Mouse (Mus musculus) spleen, postnatal 14 days (tissue): Measurements from ENCODE around the gene Pdpn.

Experiments used
- DNase-seq, 2 experiments: peaks; one replicate each; pipeline ENCODE4 v3.0.0; 2021 to 2022; ENCODE audit warnings: low spot score in 2 of 2

Gene Pdpn

DNA sequence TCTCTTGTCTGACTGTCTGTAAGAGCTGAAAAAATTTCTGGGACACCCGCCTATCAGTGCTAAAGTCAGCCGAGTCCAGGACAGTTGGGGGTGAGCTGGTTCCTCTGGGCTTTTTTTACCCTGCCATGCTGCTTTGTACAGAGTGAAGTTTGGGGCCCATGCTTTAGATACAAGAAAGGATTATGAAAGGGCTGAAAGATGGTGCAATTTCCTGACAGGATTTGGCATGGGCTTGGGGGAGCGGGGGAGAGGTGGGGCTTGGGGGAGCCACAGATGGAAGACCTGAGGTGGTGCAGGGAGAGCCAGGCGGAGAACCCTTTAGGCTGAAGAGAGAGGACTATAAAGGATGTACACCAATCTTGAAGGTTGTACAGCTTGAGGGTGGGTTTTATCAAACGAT is 60.2 kb downstream of the Pdpn start:
- DNase-seq = no peak

DNA sequence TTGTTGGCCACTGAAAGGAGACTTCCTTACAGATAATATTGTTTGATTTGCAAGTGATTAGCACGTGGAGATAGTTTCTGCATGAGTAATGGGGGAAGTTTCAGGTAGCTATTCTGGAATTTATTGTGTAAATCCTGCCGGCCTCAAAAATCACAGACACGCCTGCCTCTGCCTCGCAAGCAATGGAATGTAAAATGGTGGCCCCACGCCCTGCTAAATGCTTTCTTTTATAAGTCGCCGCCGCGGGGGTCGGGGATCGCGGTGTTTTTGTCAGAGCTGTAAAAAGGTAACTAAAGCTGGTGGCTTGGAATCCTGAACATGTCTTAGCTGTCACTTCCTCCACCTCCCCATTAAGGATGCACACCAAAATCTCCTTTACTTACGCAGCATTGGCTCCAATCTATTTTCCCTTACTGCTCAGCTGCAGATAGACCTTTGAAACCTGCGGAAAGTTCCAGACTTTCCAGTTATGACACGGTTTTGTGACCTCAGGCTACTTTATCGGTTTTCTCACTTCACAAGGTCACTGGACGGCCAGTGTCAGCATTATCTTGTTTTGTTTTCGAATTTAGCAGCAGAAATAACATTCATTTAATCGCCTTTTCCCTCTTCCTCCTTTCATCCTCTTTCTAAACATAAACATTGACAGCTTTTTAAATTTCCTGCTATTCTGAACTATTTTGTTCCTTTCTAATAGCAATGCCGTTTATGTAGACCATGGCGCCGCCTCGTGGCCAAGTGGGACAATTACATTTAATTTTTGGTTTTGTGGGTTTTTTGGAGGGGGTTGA is 60.9 kb downstream of the Pdpn start:
- peak in 1 of 2 experiments; percentile 43 for DNase-seq

DNA sequence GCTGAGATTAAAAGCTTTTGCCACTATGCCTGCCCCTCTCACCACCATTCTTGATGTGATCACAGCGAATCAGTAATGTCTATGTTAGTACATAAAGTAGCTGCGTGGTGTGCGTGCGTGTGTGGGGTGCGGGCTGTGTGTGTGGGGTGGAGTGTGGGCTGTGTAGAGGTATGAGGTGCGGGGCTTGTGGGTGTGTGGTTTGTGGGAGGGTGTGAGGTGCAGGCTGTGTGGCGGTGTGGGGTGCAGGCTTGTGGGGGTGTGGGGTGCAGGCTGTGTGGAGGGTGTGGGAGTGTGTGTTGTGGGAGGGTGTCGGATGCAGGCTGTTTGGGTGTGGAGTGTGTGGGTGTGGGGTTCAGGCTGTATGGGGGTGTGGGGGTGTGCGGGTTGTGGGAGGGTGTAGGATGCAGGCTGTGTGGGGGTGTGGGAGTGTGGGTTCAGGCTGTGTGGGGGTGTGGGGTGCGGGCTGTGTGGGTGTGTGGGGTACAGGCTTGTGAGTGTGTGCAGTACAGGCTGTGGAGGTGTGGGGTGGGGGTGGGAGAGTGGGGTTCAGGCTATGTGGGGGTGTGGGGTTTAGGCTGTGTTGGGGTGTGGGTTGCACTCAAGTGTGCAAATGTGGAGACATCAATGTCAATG is 67.5 kb downstream of the Pdpn start:
- no peak for DNase-seq

DNA sequence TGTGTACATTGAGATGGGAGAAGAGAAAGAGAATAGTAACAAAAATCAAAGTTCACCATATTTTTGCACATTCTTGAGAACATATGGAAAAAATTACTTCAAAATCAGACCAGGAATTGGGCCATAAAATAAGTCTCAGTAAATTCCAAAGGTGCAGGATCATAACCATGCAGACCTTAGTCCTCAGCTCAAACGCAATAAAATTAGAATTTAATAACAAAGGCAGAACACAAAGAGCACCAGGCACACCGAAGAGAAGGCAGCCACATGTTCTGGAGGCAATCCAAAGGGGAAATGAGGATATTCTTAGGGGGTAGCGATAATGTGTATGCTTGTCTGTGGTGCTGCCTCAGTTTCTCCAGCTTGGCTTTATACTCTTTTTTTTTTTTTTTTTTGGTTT is 68.3 kb downstream of the Pdpn start:
- DNase-seq = no peak

DNA sequence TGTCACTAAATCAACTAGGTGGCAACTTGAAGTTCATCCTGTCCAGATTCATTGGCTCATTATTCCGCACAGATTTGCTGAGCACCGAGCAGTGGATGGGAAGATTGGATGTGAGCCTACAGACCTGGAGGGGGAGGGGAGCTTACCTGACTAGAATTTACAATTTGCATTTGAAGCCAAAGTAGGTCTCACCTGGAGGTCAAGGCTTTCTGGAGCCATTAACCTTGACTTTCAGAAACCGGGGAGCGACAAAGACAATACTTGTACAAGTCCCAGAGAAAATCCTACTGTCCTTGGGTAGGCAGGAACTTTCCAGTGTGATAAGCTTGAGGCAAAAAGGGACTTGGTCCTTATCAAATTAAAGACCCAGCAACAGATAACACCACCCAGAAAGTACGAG is 71.4 kb downstream of the Pdpn start:
- no peak for DNase-seq

DNA sequence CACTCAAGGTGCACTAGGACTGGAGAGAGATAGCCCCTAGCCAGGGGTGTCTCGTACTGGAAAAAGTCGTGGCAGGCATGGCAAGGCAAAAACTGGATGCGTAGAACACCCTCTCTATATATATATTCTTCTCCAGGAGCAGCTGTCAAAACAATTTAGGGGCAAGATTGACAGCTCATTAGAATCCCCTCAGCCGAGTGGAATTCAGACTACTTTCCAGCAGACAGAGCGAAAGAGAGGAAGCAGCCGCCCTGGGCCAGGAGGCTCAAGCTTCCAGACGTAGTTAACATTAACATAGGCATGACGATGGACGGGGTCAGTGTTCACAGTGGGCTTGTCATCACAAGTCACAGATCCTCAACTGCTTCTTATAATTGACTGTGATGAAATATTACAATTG is 73.5 kb downstream of the Pdpn start:
- DNase-seq = no peak

DNA sequence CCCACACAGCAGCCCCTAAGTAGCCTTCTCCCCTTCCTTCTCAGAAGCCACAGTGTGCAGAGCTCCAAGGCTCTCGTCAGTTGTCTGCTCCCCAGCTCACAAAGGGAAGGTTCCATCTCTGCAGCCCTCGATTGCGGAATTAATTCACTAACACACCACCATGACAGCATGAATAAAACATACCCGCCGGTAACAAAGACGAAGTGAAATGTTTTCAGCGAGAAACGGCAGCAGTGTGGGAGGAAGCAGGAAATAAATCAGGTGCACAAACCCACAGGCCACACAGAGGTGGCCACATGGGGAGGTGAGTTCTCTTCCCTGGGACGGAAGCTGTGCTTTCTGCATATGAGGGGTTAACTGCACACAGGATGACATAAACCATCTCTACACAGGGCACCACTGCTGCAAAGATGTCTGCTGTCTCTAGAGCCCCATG is 80.0 kb downstream of the Pdpn start:
- DNase-seq = no peak

DNA sequence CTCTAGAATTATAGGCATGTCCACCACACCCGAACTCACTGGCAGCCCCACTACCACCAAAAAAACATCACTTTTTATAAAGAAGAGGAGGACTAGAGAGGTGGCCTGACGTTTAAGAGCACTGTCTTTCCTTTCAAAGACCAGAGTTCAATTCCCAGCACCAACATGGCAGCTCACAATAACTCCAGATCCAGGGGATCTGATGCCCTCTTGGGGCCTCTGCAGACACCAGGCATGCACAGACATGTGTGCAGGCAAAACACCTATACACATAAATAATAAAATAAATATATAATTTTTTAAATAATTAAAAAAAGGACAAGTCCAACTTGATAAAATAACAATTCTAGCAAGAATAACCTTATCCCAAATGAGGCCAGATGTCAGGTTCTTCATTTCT is 80.5 kb downstream of the Pdpn start:
- DNase-seq = no peak
